Mouse (Mus musculus) forebrain, embryonic 15.5 days (tissue): ENCODE measurements at regions not wholly inside any gene's neighbourhood (a gene's known extent, or its start where the extent isn't known, plus 50 kb on each side); places are given as distances from the start of the nearest gene placed in this dataset.
A peak's percentile ranks its signal among the peaks of the same experiment; 100 is the strongest.

ENCODE experiments used
- ATAC-seq: fragments of 200-750 bp; cut with Nextera tagmentation; replicated peaks from 2 replicates; pipeline ENCODE4 v1.8.0; 2017; ENCODE audit warnings: mild to moderate bottlenecking, moderate TSS enrichment, moderate library complexity
- H3K27ac ChIP-seq: fragments of 300-500 bp; sonication (generic); replicated peaks from 2 replicates; pipeline ENCODE4 v1.5.1; 2015; ENCODE audit warnings: mild to moderate bottlenecking, inconsistent platforms
- H3K27me3 ChIP-seq: fragments of 300-500 bp; sonication (generic); 2 replicates; pipeline ENCODE4 v1.6.1; 2015; ENCODE audit warnings: inconsistent platforms
- H3K36me3 ChIP-seq: fragments of 300-500 bp; sonication (generic); 2 replicates; pipeline ENCODE4 v1.6.1; 2015; ENCODE audit warnings: mild to moderate bottlenecking, inconsistent platforms
- H3K4me1 ChIP-seq: fragments of 300-500 bp; sonication (generic); 2 replicates; pipeline ENCODE4 v1.6.1; 2015; ENCODE audit warnings: inconsistent platforms
- H3K4me2 ChIP-seq: fragments of 300-500 bp; sonication (generic); replicated peaks from 2 replicates; pipeline ENCODE4 v1.6.1; 2015; ENCODE audit warnings: mild to moderate bottlenecking, inconsistent platforms
- H3K4me3 ChIP-seq: fragments of 300-500 bp; sonication (generic); 2 replicates; pipeline ENCODE4 v1.5.1; 2015; ENCODE audit warnings: mild to moderate bottlenecking, inconsistent platforms
- H3K9ac ChIP-seq: fragments of 300-500 bp; sonication (generic); replicated peaks from 2 replicates; pipeline ENCODE4 v1.6.1; 2015; ENCODE audit warnings: mild to moderate bottlenecking, inconsistent platforms
- H3K9me3 ChIP-seq: fragments of 300-500 bp; sonication (generic); 2 replicates; pipeline ENCODE4 v1.6.1; 2016; ENCODE audit warnings: inconsistent platforms
- WGBS: fragments of 180-500 bp; shearing (Covaris S2); methylation state at CpG from one replicate; pipeline ENCODE4 v1.1.7; 2015; ENCODE audit warnings: mixed read lengths; 5-methylcytosine and 5-hydroxymethylcytosine counted together

DNA sequence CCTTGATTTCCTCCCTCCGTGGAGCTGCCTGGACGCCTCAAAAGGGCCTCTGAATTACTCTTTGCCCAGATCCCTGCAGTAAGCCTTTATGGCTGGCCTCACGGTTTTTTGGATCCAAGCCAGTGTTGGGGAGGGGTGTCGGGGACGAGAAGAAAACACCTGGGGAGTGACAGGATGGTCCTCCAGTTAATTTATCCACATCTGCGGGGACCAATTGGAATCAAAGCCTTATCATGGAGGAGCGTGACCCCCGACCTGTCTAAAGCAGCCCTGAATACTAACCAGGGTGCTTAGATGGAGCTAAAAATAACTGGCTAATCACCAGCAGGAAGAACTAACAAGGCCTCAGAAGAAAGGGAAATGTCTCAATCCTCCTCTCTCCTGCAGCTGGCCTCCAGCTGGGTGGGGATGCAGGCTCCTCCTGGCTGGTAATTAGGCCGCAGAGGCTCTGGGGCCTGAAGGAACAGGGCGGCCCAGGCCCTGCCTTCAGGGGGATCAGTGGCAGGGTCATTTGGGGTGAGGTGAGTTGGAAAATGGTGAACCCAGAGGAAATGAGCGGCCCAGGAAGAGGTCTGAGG, 107.2 kb upstream of the Atp1a1 start:
- Histone ChIP-seq H3K4me1 (peaks cover 19% of the 10 kb centered on the region), H3K9ac (no peak overlapping the region), H3K27me3 (no peaks in the 10 kb centered on the region), H3K9me3 (no peaks in the 10 kb centered on the region), H3K4me3 (no peak overlapping the region), H3K4me2 (no peak overlapping the region), H3K36me3 (no peaks in the 10 kb centered on the region), H3K27ac (no peak overlapping the region)
- ATAC-seq = 0 out of 2 replicates have a peak, but pooled peaks have one; percentile 39
- WGBS = 4% methylated on average over 11 of the region's 11 CpGs

DNA sequence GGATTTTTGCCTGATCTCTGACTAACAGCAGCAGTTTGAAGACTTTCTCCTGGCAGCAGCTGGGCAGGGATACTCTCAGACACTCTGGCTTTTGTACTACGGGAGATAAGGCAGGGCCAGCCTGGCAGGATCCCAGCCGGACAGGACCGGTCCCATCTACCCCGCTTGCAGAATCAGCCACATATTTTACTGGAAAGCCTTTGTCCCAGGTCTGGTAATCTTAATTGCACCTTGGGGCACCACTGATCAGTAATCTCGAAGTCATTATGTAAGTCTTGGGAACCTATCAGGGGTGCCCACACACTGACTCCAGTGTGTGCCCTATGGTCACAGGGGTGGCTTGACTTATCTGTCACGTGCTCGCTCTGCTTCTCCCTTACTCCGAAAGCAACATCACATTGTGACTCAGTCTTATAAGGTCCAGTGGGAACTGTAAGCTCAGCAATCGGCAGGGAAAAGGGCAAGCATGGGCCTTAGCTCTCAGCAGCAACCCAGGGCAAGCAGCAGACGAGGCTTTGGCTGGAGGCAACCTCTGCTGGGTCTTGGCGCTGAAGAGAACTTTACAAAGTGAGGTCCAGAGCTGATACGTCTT, 105.0 kb upstream of the Atp1a1 start:
- ATAC-seq = no peak
- Histone ChIP-seq H3K4me2 (no peak overlapping the region), H3K4me3 (no peak overlapping the region), H3K27me3 (no peaks in the 10 kb centered on the region), H3K36me3 (no peaks in the 10 kb centered on the region), H3K27ac (no peak overlapping the region), H3K9ac (no peak overlapping the region), H3K9me3 (no peaks in the 10 kb centered on the region), H3K4me1 (peaks cover 19% of the 10 kb centered on the region)
- 78% methylated on average over 12 of the region's 12 CpGs for WGBS

DNA sequence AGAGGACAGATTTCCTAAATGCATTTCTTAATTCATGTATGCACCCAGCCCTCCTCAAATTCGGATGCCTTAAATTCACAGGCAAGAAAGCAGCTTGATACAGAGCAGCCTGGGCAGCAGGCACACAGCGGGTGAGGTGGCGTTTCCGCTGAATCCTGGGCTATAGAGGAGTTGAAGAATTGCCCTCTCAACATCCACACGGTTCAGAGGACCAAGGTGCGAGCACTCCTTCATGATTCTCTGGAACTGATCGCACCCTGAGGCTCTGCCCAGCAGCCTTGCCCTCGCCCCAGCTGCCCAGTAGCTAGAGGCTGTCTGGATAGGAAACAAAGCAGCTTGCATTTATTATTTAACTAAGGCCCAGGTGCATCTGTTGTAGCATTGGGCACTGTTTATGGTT, 104.3 kb upstream of the Atp1a1 start:
- 65% methylated on average over 8 of the region's 8 CpGs for WGBS
- no peaks in the 10 kb centered on the region for H3K27me3 ChIP-seq
- no peaks in the 10 kb centered on the region for H3K36me3 ChIP-seq
- no peak for ATAC-seq
- H3K27ac ChIP-seq = no peak overlapping the region
- no peak overlapping the region for H3K9ac ChIP-seq
- no peak overlapping the region for H3K4me3 ChIP-seq
- peaks cover 19% of the 10 kb centered on the region for H3K4me1 ChIP-seq
- H3K9me3 ChIP-seq = no peaks in the 10 kb centered on the region
- no peak overlapping the region for H3K4me2 ChIP-seq

DNA sequence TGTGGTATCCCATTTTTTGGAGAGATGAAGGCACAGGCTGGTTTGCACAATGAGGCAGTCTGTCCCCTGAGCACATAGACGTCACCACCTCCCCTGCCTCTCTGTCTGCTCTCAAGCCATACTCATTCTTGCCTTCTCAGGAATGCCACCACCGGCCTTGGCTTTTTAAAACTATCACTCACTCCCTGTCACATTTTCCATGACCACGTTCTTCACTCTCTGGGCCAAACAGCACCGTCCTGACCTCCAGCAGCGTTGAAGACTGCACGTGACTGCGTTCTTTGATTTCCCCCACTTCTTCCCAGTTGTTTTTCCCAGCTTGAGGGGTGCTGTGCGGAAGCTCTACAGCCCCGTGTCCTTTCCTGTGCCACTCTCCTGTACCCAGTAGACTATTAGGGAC, 100.4 kb upstream of the Atp1a1 start:
- WGBS = 85% methylated on average over 9 of the region's 9 CpGs
- peaks cover 22% of the 10 kb centered on the region for H3K4me1 ChIP-seq

DNA sequence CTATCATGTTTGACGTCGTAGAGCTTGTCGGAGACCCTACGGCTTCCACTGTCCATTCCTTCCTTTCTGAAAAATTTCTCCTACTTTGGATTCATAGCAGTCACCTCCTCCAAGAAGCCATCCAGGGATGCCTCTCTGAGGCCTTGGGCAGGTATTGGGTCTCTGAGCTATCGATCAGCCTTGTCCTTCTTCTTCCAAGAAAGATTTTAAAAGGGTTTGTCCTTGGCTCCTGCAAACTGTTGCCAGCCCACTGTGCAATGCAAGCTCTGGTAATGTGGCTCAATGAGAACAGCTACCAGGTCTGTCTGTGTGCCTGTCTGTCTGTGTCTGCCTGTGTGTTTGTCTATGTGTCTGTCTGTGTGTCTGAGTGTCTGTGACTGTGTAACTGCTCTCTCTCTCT, 99.8 kb upstream of the Atp1a1 start:
- Histone ChIP-seq H3K36me3 (no peaks in the 10 kb centered on the region), H3K27me3 (no peaks in the 10 kb centered on the region), H3K9ac (no peak overlapping the region), H3K27ac (no peak overlapping the region), H3K9me3 (no peaks in the 10 kb centered on the region), H3K4me3 (no peak overlapping the region), H3K4me1 (peaks cover 22% of the 10 kb centered on the region), H3K4me2 (no peak overlapping the region)
- no peak for ATAC-seq
- 89% methylated on average over 5 of the region's 5 CpGs for whole genome bisulfite sequencing

More for the DNA sequence above, 100.4 kb upstream of the Atp1a1 start:
- Histone ChIP-seq H3K9me3 (no peaks in the 10 kb centered on the region), H3K27ac (no peak overlapping the region), H3K36me3 (no peaks in the 10 kb centered on the region), H3K4me2 (no peak overlapping the region), H3K9ac (no peak overlapping the region), H3K4me3 (no peak overlapping the region), H3K27me3 (no peaks in the 10 kb centered on the region)
- no peak for ATAC-seq

DNA sequence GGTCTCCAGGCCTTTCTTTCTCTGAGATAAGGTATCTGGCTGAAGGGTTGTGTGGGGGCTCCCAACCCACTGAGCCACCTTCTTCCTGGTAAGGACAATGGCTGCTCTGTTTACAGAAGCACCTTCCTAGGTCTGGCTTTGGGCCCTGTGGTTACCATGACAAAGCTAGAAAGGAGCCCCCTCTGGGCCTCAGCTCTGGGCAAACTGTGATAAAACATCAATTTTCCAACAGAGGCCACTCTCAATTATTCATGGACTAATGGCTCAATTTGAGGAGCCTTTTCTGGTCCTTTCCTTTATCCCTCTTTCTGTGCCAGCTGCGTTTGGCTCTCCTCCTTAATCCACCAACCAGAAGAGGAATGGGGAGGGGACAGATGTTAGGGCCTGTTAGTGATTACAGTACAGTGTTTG, 97.3 kb upstream of the Atp1a1 start:
- peaks cover 16% of the 10 kb centered on the region for H3K4me1 ChIP-seq
- no peak overlapping the region for H3K4me2 ChIP-seq
- H3K9ac ChIP-seq = no peak overlapping the region
- no peak overlapping the region for H3K4me3 ChIP-seq
- H3K27me3 ChIP-seq = no peaks in the 10 kb centered on the region
- 0% methylated on average over 1 of the region's 1 CpGs for WGBS
- ATAC-seq = peak; percentile 72
- no peaks in the 10 kb centered on the region for H3K9me3 ChIP-seq
- no peaks in the 10 kb centered on the region for H3K36me3 ChIP-seq
- H3K27ac ChIP-seq = no peak overlapping the region

DNA sequence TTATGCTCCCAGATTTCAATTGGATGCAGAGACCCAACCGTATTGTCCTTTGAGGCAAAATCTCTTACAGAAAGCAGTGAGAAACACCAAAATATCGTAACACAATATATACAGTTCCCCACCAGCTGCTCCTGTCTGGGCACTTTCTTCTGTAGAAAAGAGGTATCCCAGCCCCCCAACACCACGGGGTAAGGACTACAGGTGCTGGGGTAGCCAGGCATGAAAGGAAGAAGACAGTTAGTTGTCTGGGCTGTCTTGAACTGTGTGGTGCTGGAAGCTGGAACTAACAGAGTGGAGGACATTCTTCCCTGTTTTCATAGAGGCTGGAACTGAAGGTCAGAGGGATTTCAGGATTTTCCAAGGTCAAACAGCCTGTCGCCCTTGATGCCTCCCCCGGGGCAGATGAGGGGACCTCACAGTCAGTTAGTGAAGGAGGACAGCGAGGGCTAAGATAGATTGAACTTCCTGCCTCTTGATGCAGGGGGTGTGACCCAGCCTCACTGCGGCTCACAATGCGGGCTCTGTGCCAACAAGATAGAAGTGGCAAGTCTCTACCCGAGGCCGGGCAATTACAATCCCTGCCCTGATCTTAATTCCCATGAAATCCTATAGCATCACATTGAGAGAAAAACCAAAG, 96.6 kb upstream of the Atp1a1 start:
- Histone ChIP-seq H3K9me3 (no peaks in the 10 kb centered on the region), H3K4me2 (no peak overlapping the region), H3K27ac (no peak overlapping the region), H3K27me3 (no peaks in the 10 kb centered on the region), H3K9ac (no peak overlapping the region), H3K36me3 (no peaks in the 10 kb centered on the region), H3K4me1 (peaks cover 16% of the 10 kb centered on the region), H3K4me3 (no peak overlapping the region)
- 43% methylated on average over 10 of the region's 10 CpGs for WGBS
- no peak; the same call in 1 of the 2 replicates for ATAC-seq

DNA sequence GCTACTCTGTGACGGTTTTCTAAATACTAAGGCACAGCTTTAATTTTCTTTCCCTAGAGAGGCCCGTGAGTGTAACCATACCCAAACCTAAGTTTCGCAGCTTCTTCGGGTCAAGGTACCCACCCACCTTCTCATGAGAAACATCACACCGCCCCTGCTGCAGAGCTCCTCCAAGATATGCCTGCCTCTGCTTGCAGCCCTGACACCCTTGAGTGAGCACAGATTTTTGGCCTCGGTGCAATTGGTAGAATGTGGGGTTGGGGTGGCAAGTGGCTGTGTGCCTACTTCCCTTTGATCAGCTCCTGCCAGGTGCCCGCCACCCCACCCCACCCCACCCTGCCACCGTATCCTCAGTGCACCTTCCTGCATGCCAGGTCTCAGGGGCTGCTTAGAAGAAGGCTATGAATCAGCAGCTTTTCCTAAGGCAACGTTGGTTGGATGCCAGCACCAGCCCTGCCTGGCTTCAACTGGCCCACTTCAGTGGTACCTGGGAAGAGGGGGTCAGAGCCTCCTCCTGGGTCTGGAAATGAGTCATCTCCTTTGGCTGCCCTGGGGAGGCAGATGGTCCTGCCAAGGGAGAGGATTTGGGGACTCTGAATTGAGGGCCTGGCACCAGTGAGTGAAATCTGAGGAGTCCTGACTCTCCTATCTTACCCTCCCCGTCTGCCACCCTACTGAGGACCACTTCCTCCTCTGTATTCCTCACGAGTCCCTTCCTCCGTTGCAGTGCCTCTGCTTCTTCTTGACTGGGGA, 95.6 kb upstream of the Atp1a1 start:
- H3K27me3 ChIP-seq = no peaks in the 10 kb centered on the region
- 75% methylated on average over 12 of the region's 12 CpGs for WGBS
- H3K4me1 ChIP-seq = peaks cover 16% of the 10 kb centered on the region
- H3K9me3 ChIP-seq = no peaks in the 10 kb centered on the region
- H3K36me3 ChIP-seq = no peaks in the 10 kb centered on the region
- 0 out of 2 replicates have a peak, but pooled peaks have one; percentile 28 for ATAC-seq
- H3K27ac ChIP-seq = no peak overlapping the region
- no peak overlapping the region for H3K9ac ChIP-seq
- H3K4me3 ChIP-seq = no peak overlapping the region
- H3K4me2 ChIP-seq = no peak overlapping the region

DNA sequence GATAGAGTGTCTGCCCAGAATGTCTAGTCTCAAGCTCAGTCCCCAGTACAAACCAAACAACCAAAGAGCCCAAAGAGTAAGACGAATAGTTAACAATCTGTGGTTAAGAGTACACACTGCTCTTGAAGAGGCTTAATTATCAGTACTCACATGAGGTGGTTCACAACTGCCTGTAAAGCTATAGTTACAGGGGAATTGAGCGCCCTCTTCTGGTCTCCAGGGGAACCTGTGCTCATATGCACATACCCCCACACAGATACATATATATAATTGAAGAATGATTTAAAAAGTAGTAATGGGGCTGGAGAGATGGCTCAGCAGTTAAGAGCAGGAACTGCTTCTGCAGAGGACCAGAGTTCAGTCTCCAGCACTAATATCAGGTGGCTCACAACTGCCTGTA, 92.3 kb upstream of the Atp1a1 start:
- no peak for ATAC-seq
- Histone ChIP-seq H3K4me1 (peaks cover 13% of the 10 kb centered on the region), H3K9me3 (no peaks in the 10 kb centered on the region), H3K4me2 (no peak overlapping the region), H3K4me3 (no peak overlapping the region), H3K27me3 (no peaks in the 10 kb centered on the region), H3K9ac (no peak overlapping the region), H3K36me3 (no peaks in the 10 kb centered on the region), H3K27ac (no peak overlapping the region)
- 84% methylated on average over 2 of the region's 2 CpGs for WGBS

DNA sequence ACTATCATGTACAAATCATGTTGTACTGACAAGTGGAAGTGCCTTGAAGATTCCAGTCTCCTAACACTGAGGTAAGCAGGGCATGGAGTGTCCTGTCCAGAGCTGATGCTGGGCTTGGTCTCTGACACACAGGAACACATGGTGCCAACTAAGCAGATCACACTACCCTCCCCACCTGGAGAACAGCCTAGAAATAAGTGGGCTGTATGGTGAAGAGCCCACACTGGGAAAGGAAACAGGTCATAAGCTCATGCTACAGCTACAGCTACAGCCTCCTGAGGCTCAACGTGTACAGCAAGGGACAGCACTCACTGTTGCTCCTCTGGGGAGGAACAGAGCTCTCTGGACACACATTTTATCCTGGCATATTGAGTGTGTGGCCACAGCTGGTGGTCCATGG, 89.8 kb upstream of the Atp1a1 start:
- WGBS = 74% methylated on average over 1 of the region's 1 CpGs
- Histone ChIP-seq H3K27ac (no peak overlapping the region), H3K36me3 (no peaks in the 10 kb centered on the region), H3K4me3 (no peak overlapping the region), H3K9ac (no peak overlapping the region), H3K9me3 (no peaks in the 10 kb centered on the region), H3K4me1 (no peaks in the 10 kb centered on the region), H3K27me3 (no peaks in the 10 kb centered on the region), H3K4me2 (no peak overlapping the region)
- no peak for ATAC-seq

DNA sequence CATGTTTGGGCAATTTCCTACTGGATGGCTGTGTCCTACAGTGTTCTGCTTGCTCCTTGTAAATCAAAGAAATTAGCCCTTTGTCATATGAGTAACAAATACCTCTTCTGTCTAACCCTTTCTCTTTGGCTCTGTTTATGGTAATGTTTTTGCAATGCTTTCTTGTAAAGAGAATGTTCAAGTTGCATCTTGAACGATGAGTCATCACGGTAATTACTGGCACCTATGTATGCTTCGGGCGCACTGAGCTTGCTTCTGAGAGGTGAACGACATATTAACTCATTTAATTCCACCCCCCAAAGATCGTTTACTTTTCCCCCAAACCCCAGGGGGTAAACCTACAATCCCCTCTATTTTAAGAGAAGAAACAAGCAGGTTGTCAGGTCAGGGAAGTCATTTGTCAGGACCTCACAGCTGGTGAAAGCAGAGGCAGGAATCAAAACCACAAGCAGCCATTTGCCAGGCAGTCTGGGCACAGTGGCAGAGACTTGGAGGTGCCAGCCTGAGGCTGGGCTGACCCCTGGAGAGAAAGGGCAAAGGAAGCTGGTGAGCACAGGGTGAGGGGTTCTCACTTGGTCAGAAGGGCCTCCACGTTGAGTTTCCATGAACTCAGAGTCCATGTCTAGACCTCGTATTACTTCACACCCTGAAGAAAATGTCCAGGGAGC, 87.6 kb upstream of the Atp1a1 start:
- Histone ChIP-seq H3K27ac (no peak overlapping the region), H3K4me3 (no peak overlapping the region), H3K36me3 (no peaks in the 10 kb centered on the region), H3K4me2 (no peak overlapping the region), H3K9me3 (no peaks in the 10 kb centered on the region), H3K27me3 (no peaks in the 10 kb centered on the region), H3K9ac (no peak overlapping the region), H3K4me1 (no peaks in the 10 kb centered on the region)
- ATAC-seq = no peak
- 69% methylated on average over 8 of the region's 8 CpGs for WGBS

DNA sequence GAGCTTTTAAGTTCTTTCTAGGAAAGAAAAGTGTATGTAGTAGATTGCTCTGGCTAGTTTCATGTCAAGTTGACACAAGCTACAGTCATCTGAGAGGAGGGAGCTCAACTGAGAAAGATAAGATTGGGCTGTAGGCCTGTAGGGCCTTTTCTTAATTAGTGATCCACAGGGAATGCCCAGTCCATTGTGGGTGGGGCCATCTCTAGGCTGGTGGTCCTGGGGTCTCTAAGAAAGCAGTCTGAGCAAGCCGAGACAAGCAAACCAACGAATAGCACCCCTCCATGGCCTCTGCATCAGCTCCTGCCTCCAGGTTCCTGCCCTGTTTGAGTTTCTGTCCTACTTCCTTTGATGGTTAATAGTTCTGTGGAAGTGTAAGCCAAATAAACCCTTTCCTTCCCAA, 86.3 kb upstream of the Atp1a1 start:
- Histone ChIP-seq H3K4me1 (no peaks in the 10 kb centered on the region), H3K9me3 (no peaks in the 10 kb centered on the region), H3K4me2 (no peak overlapping the region), H3K27ac (no peak overlapping the region), H3K4me3 (no peak overlapping the region), H3K27me3 (no peaks in the 10 kb centered on the region), H3K36me3 (no peaks in the 10 kb centered on the region), H3K9ac (no peak overlapping the region)
- ATAC-seq = no peak
- 66% methylated on average over 2 of the region's 2 CpGs for WGBS
